Mouse (Mus musculus) thymus, postnatal 0 days (tissue): ENCODE measurements around the gene Parpbp. TPM values are rescaled to one million over a fixed set of nuclear protein-coding genes. Genes with fewer than 3 reads are reported as not detected.

ENCODE experiments used
- polyA plus RNA-seq: library from polyadenylated mRNA; unstranded; fragments of >200 nt; fragmentation: Nextera tagmentation; extraction: Ambion mirVana; gene quantifications from 2 replicates; pipeline ENCODE4 v1.2.1, GENCODE M21; 2015

The Parpbp gene
- polyA plus RNA-seq, 1 experiment from 2014 or later: 13.3 TPM

Other genes with a start within 250 kb of the Parpbp start
- gene Pmch, start 55.9 kb downstream of the Parpbp start, polyA plus RNA-seq: 0.33 and 0.55 TPM in 2 replicates
- gene Nup37, start 51 bp upstream of the Parpbp start, polyA plus RNA-seq: 98.9 and 108 TPM in 2 replicates
- 115 and 130 TPM in 2 replicates for gene Washc3, start 54.2 kb upstream of the Parpbp start, polyA plus RNA-seq
- 8.6 and 9.8 TPM in 2 replicates for gene Dram1, start 232.1 kb upstream of the Parpbp start, polyA plus RNA-seq
- 8.6 and 9.6 TPM in 2 replicates for gene Gnptab, start 232.2 kb upstream of the Parpbp start, polyA plus RNA-seq